Mouse (Mus musculus): ENCODE data around the gene Asna1.

GRCm38 (mm10) chr8:85067155-85067554 lies 42.1 kb upstream of the Asna1 start:
- TF ChIP-seq MAX (IDR thresholded peaks at IDR 0.05): no peak
- TF ChIP-seq MYOG (IDR thresholded peaks at IDR 0.05; ENCODE audit: control insufficient read depth, extremely low read depth, insufficient read length): no peak
